Mouse (Mus musculus): Measurements from ENCODE around the gene Ubxn11.

The Ubxn11 gene

DNA sequence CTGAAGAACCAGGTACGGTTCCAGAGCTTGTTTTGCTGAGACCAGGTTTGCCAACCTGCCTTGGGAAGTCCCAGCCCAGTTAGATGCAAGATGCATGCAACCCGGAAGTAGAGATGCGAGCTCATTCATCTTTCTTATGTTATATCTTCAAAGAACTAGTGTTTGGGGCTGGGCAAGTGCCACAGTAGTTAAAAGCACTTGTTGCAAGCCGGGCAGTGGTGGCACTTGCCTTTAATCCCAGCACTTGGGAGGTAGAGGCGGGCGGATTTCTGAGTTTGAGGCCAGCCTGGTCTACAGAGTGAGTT, 11.2 kb upstream of the Ubxn11 start:
- DNase-seq, result no peak

- peak; percentile 24 to 55 for DNase-seq
Measured at GRCm38 (mm10) chr4:134092382-134093288, 9.7 kb upstream of the Ubxn11 start.

GRCm38 (mm10) chr4:134094004-134094564, 8.3 kb upstream of the Ubxn11 start:
- DNase-seq, result no peak

DNA sequence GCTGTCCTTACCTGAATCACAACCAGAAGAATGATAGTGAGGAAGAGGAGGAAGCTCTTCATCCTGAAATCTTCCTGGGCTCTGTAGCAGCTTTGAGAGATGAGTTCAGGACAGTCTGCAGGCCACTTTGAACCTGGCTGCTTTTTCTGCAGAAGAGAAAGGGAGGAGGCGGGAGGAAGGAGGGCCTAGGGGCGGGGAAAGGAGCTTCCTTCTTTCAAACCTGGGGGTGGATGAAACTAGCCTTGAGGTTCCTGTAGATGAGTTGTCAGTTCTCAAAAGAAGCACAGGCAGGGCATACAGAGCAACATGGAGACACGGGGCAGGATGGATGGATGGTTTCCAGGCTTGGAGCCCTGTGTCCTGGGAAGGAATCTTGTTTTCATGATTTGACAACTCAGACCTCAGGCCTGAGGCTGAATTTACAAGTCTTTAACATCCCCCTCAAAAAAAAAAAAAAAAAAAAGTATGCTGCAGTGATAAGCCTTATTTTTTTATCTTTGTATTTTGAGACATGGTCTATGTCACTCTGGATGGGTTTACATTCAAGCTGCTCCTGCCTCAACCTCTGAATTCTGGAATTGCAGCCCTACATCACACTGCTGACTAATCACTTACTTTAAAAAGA, 7.3 kb upstream of the Ubxn11 start, which contains the start of gene Cd52:
Gene Cd52, minus strand, starts transcription at position 160 of the 625 bp plus-strand sequence.
- no peak for DNase-seq

- DNase-seq, result no peak
Measured at GRCm38 (mm10) chr4:134096120-134096519, 6.2 kb upstream of the Ubxn11 start.

GRCm38 (mm10) chr4:134097015-134097608, 5.3 kb upstream of the Ubxn11 start:
- DNase-seq, result no peak

- peak; percentile 30 to 31 for DNase-seq
Measured at GRCm38 (mm10) chr4:134098628-134099027, 3.7 kb upstream of the Ubxn11 start.

- no peak for DNase-seq
Measured at GRCm38 (mm10) chr4:134100245-134100644, 2.1 kb upstream of the Ubxn11 start.

DNA sequence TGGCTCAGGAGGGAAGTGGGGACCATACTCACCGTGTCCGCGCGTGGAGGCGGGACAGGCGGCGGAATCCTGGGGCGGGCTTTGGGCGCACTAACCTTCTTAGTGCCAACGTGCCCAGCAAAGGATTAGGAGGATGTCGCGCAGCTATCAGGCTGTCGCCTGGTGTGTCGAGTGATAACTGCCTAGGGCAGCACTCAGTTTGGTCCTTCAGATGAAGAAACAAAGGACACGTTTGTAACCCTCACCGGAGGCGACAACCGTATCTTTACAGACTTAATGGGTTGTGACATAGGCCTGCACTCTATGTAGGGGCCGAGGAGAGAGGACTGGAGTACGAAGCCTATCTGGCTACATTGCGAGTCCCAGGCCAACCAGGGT, 361 bp downstream of the Ubxn11 start:
- DNase-seq, result no peak

- no peak for DNase-seq
Measured at GRCm38 (mm10) chr4:134106105-134106504, 3.7 kb downstream of the Ubxn11 start.

DNA sequence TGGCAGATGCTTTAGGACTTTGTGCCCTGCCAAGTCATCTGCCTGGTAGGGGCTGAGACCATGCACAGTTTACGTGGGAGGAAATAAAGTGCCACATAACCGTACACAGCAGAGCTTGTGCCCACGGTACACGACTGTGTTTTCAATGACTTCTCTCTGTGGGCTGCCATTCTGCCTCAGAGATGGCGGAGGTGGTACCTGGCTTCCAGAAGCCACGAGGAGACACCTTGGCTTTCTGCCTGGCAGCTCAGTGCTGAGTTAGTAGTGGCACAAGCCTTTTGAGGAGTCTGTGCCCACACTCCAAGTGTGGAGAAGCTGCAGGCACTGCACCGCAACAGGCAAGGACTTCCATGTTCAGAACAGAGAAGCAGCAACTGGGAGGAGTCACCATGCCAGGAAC, 5.4 kb downstream of the Ubxn11 start:
- DNase-seq, result no peak

GRCm38 (mm10) chr4:134108196-134108595, 5.8 kb downstream of the Ubxn11 start:
- DNase-seq, result no peak

GRCm38 (mm10) chr4:134110653-134111052, 8.3 kb downstream of the Ubxn11 start:
- DNase-seq, result no peak

GRCm38 (mm10) chr4:134112403-134112802, 10.0 kb downstream of the Ubxn11 start:
- DNase-seq, result no peak

DNA sequence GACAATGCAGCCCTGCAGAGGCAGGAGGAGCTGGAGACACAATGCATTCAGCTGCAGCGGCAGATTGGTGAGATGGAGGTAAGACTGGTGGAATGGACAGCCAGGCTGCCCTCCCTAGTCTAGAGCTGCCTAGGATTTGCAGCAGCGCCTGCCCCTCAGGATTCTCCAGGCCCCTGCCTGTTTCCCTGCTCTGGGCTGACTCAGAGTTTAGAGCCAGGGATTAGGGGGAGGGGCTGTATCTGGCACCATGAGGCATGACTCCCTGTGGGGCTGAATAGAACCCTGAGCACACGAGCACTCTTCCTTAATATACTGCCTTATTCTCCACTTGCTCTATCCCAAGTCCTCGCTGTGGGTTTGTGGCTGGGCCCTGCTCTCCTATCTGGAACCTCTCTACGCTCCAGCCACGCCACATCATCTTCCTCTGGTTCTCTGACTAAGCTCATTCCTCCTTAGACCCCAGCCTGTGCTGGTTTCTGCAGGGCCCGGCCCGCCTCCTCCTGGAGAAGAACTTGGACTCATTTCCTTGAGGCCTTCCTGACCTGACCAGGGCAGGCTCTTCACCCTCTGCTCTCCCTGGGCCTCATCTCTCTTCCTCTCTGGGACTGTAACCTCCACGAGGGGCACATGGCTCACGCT, 11.1 kb downstream of the Ubxn11 start:
- no peak for DNase-seq

GRCm38 (mm10) chr4:134114038-134114437, 11.7 kb downstream of the Ubxn11 start:
- DNase-seq, result no peak

DNA sequence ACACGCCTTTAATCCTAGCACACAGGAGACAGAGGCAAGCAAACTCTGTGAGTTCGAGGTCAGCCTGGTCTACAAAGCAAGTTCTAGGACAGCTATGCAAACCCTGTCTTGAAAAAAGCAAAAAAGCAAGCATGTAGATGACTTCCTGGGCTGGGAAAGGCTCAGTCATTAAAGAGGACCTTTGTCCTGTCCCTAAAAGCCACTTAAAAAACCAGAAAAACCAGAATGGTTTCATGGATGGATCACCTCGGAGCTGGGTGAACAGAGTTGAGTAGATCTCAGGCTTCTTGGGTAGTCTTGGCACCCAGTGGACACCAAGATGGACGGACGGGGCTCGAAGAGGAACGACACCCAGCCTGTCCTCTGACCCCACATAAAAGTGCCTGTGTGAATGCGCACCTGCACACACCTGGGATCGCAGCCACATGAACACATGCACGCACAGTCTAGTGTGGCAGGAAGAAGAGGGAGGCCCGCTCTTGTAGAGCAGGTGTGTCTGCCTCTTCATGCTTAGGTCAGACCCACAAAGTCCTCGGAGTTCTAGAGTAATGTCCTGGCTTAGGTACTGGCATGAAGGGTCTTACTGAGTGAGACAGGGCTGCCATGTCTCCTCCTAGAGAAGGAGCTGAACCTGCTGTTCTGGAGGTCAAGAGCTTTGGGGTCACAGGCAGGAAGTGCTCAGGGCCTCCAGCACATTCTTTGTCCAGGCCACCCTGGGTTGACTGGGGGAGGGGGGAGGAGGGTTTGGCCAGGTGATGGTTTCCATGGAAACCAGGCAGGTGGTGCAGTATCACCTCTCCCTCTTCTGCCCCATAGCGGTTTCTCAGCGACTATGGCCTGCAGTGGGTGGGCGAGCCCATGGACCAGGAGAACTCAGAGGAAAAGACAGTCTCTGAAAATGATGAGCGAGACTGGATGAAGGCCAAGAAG, 13.1 kb downstream of the Ubxn11 start:
- no peak for DNase-seq

- DNase-seq, result no peak
Measured at GRCm38 (mm10) chr4:134116501-134116900, 14.1 kb downstream of the Ubxn11 start.

DNA sequence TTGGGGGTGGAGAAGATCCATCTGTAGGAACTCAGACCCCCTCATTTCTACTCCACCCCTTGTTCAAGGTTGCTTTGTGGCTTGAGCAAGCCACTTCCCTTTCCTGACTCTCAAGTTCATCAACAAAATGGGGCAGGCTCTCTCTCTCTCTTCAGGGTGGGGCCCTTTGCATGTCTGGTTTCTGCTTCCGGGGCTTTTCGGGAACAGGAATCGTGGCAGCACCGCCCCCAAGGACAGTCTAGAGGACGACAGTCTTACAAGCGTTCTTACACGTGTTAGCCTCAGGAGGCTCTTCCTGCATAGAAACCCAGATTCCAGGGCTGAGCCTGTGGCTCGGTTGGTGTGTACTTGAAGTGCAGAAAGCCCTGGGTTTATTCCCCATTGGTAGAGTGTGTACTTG, 14.6 kb downstream of the Ubxn11 start:
- DNase-seq, result no peak

DNA sequence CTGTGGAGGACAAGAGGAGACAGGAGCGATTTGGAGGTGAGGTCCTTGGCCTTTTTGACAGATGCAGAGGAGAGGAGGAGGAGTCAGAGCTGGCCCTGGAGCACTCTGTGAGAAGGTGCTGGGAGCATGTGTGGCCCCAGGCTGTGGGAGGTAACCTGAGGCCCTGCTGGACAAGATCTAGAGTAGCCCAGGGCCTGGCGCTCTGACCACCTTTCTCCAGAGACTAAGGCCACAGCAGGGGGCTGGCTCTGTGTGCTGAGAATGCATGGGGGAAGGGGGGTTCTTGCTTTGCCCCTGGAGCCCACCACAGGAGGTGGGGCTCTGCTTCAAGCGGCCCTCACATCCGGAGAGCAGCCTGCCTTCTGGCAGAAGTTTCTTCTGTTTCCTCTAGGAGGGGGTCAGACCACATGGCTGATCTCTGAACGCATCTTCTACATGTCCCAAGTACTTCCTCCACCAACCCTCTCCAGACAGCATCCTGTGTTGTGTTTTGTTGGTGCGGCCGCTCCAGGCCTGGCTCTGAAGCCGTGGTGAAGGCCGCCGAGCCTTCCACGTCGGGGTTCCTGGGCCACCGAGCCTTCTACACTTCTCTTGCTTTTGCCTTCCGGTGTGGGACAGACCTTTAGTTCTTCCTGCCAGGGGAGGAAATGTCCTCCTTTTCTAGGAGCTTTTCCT, 15.9 kb downstream of the Ubxn11 start:
- no peak for DNase-seq

GRCm38 (mm10) chr4:134119042-134119441, 16.7 kb downstream of the Ubxn11 start:
- no peak for DNase-seq
